Comparison of ENCODE assay signal across 8 mouse cellular contexts in genomic region chr17:83985333-83985790, GRCm38 (mm10).
A peak's percentile ranks its signal among the peaks of the same experiment; 100 is the strongest.
DNase-seq lines count a peak whose midpoint lies in the region; ATAC-seq lines count a peak whose summit lies in the region.

No protein-coding gene starts in this region.

- 59% methylated on average over 17 of the region's 17 CpGs for WGBS in heart, embryonic 14.5 days
- 37% methylated on average over 17 of the region's 17 CpGs for WGBS in limb, embryonic 15.5 days

- peak overlapping the region; percentile 49 to 71; a peak in 3 of 4 replicates for H3K27ac ChIP-seq in heart, embryonic 14.5 days (replicated peaks in 1 of 2; ENCODE audit: control insufficient read depth in 1 of 2, insufficient read depth in 1 of 2, low read depth in 2 of 2, low read length in 2 of 2)
- H3K27ac ChIP-seq in limb, embryonic 15.5 days = peak overlapping the region; percentile 83

- intact Hi-C loops in left cerebral cortex, postnatal 4 days (cut with DNase I) = no loop called here

- no peak overlapping the region for H3K9ac ChIP-seq in heart, embryonic 14.5 days (ENCODE audit: low read length)
- no peak overlapping the region for H3K9ac ChIP-seq in limb, embryonic 15.5 days

- DNase-seq in embryo, embryonic 10 days (ENCODE audit: low spot score) = peak; percentile 73
- no peak for DNase-seq in embryo, embryonic 9.5 days (ENCODE audit: extremely low spot score)
- peak; percentile 44 for DNase-seq in T-cell, adult 2 months (ENCODE audit: low spot score)
- DNase-seq in left cerebral cortex, postnatal 4 days = no peak
- no peak for DNase-seq in frontal cortex, adult 2 months (ENCODE audit: extremely low spot score in 1 of 2, low spot score in 1 of 2)
- no peak for DNase-seq in urinary bladder, postnatal 14 days (ENCODE audit: low spot score)

- no peak overlapping the region for H3K4me3 ChIP-seq in heart, embryonic 14.5 days (ENCODE audit: control insufficient read depth in 1 of 2, insufficient read depth in 1 of 2, low read depth in 1 of 2, low read length in 2 of 2)
- no peak overlapping the region for H3K4me3 ChIP-seq in limb, embryonic 15.5 days

- no peaks in the 10 kb centered on the region for H3K27me3 ChIP-seq in heart, embryonic 14.5 days (ENCODE audit: control insufficient read depth, insufficient read depth, low read length)
- H3K27me3 ChIP-seq in limb, embryonic 15.5 days = no peaks in the 10 kb centered on the region

- H3K4me1 ChIP-seq in heart, embryonic 14.5 days (ENCODE audit: control insufficient read depth in 2 of 2, insufficient read depth in 2 of 2, low read length in 2 of 2) = peaks cover 44 to 47% of the 10 kb centered on the region in 2 experiments
- H3K4me1 ChIP-seq in limb, embryonic 15.5 days = peaks cover 90% of the 10 kb centered on the region

- H3K36me3 ChIP-seq in heart, embryonic 14.5 days (ENCODE audit: control insufficient read depth, insufficient read depth, low read length) = no peaks in the 10 kb centered on the region
- no peaks in the 10 kb centered on the region for H3K36me3 ChIP-seq in limb, embryonic 15.5 days

- no peak overlapping the region for H3K4me2 ChIP-seq in heart, embryonic 14.5 days (ENCODE audit: low read length)
- no peak overlapping the region for H3K4me2 ChIP-seq in limb, embryonic 15.5 days

- no peak for ATAC-seq in heart, embryonic 14.5 days (ENCODE audit: insufficient number of reproducible peaks, insufficient read depth, low FRiP score, low read depth)
- ATAC-seq in limb, embryonic 15.5 days (ENCODE audit: insufficient number of reproducible peaks, low FRiP score, low TSS enrichment, low read depth) = no peak

- H3K9me3 ChIP-seq in heart, embryonic 14.5 days (ENCODE audit: control insufficient read depth, low read length) = no peaks in the 10 kb centered on the region
- H3K9me3 ChIP-seq in limb, embryonic 15.5 days = no peaks in the 10 kb centered on the region

Comparison
In these comparisons a context has a peak if more than half of its experiments do, and no peak if none do; other contexts are left out.
1. DNase-seq: peak in embryo, embryonic 10 days (single experiment) and T-cell, adult 2 months (single experiment); none in embryo, embryonic 9.5 days (single experiment), left cerebral cortex, postnatal 4 days (single experiment), frontal cortex, adult 2 months (0 of 2) and urinary bladder, postnatal 14 days (single experiment).